ENCODE assay signal across 9 mouse cellular contexts in genomic region chr6:85159092-85159760, GRCm38 (mm10). TPM values are rescaled to one million over a fixed set of nuclear protein-coding genes. Genes with fewer than 3 reads are reported as not detected.
DNase-seq lines count a peak whose midpoint lies in the region; ATAC-seq and TF ChIP-seq lines count a peak whose summit lies in the region.
"Not testable (repeated sequence)": the region's sequence is repeated elsewhere in the genome, so short reads cannot be mapped to it uniquely, and the experiment has no call there.
"Had no signal": no experiment of that assay in that cellular context is flagged by ENCODE, and none has a peak within 500 bp of the region (broad histone marks: within the 10 kb centered on the region; RNA-seq: fewer than 3 reads in every experiment).

No protein-coding gene starts in this region.

- H3K4me1 ChIP-seq in forebrain, embryonic 13.5 days, result peaks cover 42% of the 10 kb centered on the region
- H3K4me1 ChIP-seq in hindbrain, embryonic 11.5 days (replicated peaks; ENCODE audit: control insufficient read depth, insufficient read depth, low read length); lung, embryonic 14.5 days (ENCODE audit: insufficient read depth); olfactory bulb, adult 2 months (ENCODE audit: control insufficient read depth, insufficient read depth, low read length): not testable (repeated sequence)

- WGBS in forebrain, embryonic 13.5 days, result 9% methylated on average over 6 of the region's 6 CpGs
- 24% methylated on average over 6 of the region's 6 CpGs for WGBS in hindbrain, embryonic 11.5 days
- WGBS in lung, embryonic 14.5 days, result 19% methylated on average over 6 of the region's 6 CpGs
- WGBS in olfactory bulb, adult 2 months, result 17% methylated on average over 6 of the region's 6 CpGs

- not testable (repeated sequence) for H3K4me3 ChIP-seq in forebrain, embryonic 13.5 days; hindbrain, embryonic 11.5 days (ENCODE audit: low read depth, low read length); lung, embryonic 14.5 days (ENCODE audit: low read depth, low read length); olfactory bulb, adult 2 months (ENCODE audit: insufficient read depth, low read depth, low read length)

- ATAC-seq in forebrain, embryonic 13.5 days, result peak; percentile 66
- ATAC-seq in hindbrain, embryonic 11.5 days (ENCODE audit: low FRiP score), result not testable (repeated sequence)
- 0 out of 2 replicates have a peak, but pooled peaks have one; percentile 29 for ATAC-seq in lung, embryonic 14.5 days (ENCODE audit: insufficient read depth)

- H3K27ac ChIP-seq in forebrain, embryonic 13.5 days, result peak overlapping the region; percentile 31; the same call in 1 of the 2 replicates
- H3K27ac ChIP-seq in hindbrain, embryonic 11.5 days (ENCODE audit: low read depth, low read length); lung, embryonic 14.5 days (ENCODE audit: low read depth); olfactory bulb, adult 2 months (ENCODE audit: insufficient read depth, low read depth, low read length): not testable (repeated sequence)

- not testable (repeated sequence) for H3K9ac ChIP-seq in forebrain, embryonic 13.5 days; hindbrain, embryonic 11.5 days (ENCODE audit: low read depth, low read length); lung, embryonic 14.5 days

- not testable (repeated sequence) for H3K36me3 ChIP-seq in forebrain, embryonic 13.5 days (ENCODE audit: poor library complexity, severe bottlenecking); hindbrain, embryonic 11.5 days (ENCODE audit: control insufficient read depth, insufficient read depth, low read length); lung, embryonic 14.5 days (ENCODE audit: insufficient read depth)

- H3K9me3 ChIP-seq in forebrain, embryonic 13.5 days (replicated peaks); hindbrain, embryonic 11.5 days (ENCODE audit: control insufficient read depth, low read length); lung, embryonic 14.5 days (ENCODE audit: low read depth, low read length): not testable (repeated sequence)

- not testable (repeated sequence) for TF ChIP-seq POLR2A in olfactory bulb, adult 2 months (IDR thresholded peaks at IDR 0.05; ENCODE audit: insufficient read depth, low read depth, low read length)

- TF ChIP-seq CTCF in lung, embryonic 14.5 days (IDR thresholded peaks at IDR 0.05; ENCODE audit: low read depth), result peak; percentile 81
- TF ChIP-seq CTCF in olfactory bulb, adult 2 months (IDR thresholded peaks at IDR 0.05; ENCODE audit: insufficient read depth, low read depth, low read length), result peak; percentile 63

- not testable (repeated sequence) for H3K4me2 ChIP-seq in forebrain, embryonic 13.5 days; hindbrain, embryonic 11.5 days (replicated peaks; ENCODE audit: low read depth, low read length); lung, embryonic 14.5 days

- H3K27me3 ChIP-seq in forebrain, embryonic 13.5 days; hindbrain, embryonic 11.5 days (ENCODE audit: control insufficient read depth, insufficient read depth, low read length); lung, embryonic 14.5 days (ENCODE audit: insufficient read depth, low read length): not testable (repeated sequence)

- peak; percentile 72 for DNase-seq in ES-CJ7 (ENCODE audit: low read depth, low spot score)
- DNase-seq in cerebellum, adult 11 months, result peak; percentile 37
- peak; percentile 75 for DNase-seq in hindbrain, embryonic 11.5 days (ENCODE audit: low spot score)
- peak; percentile 49 for DNase-seq in layer of hippocampus, adult 11-12 months (ENCODE audit: low spot score)
- DNase-seq in lung, embryonic 14.5 days, result peak; percentile 79
- peak; percentile 8 to 53 for DNase-seq in thymus, postnatal 10 days (ENCODE audit: low spot score in 2 of 2)

RNA-seq across cellular contexts. Expression of gene Spr, which starts 21.7 kb away (rescaled TPM):
- 29.1 and 30.6 TPM in 2 replicates for polyA plus RNA-seq in forebrain, embryonic 13.5 days (2015; fragmentation: Nextera tagmentation; extraction: Ambion mirVana)
- polyA plus RNA-seq in hindbrain, embryonic 11.5 days (2014; fragmentation: Nextera tagmentation; extraction: Ambion mirVana), result 42.8 and 52.0 TPM in 2 replicates
- 83.3 and 90.9 TPM in 2 replicates for polyA plus RNA-seq in lung, embryonic 14.5 days (2014; fragmentation: Nextera tagmentation; extraction: Ambion mirVana)
- not detected in 2 replicates for polyA plus RNA-seq in olfactory bulb, adult 2 months (2012; ENCODE audit: insufficient read depth, insufficient read length, low replicate concordance, missing spikeins)

RNA-seq across cellular contexts. Expression of gene Emx1, which starts 28.0 kb away (rescaled TPM):
- polyA plus RNA-seq in forebrain, embryonic 13.5 days (2015; fragmentation: Nextera tagmentation; extraction: Ambion mirVana), result 77.6 and 83.4 TPM in 2 replicates
- 0.13 TPM in 1 of 2 replicates, not detected in the other for polyA plus RNA-seq in hindbrain, embryonic 11.5 days (2014; fragmentation: Nextera tagmentation; extraction: Ambion mirVana)
- polyA plus RNA-seq in lung, embryonic 14.5 days (2014; fragmentation: Nextera tagmentation; extraction: Ambion mirVana), result 0.23 TPM in 1 of 2 replicates, not detected in the other
- polyA plus RNA-seq in olfactory bulb, adult 2 months (2012; ENCODE audit: insufficient read depth, insufficient read length, low replicate concordance, missing spikeins), result not detected in 2 replicates
- polyA plus RNA-seq: heart, embryonic 13.5 days had no signal

Comparison
In these comparisons a context has a peak if more than half of its experiments do, and no peak if none do; other contexts are left out.
1. RNA of gene Spr, which starts 21.7 kb away (polyA plus RNA-seq): 83.3 to 90.9 TPM in lung, embryonic 14.5 days, 42.8 to 52.0 TPM in hindbrain, embryonic 11.5 days and 29.1 to 30.6 TPM in forebrain, embryonic 13.5 days; not detected in olfactory bulb, adult 2 months; every median in the first group is over 10 times any median in the second.
2. RNA of gene Emx1, which starts 28.0 kb away (polyA plus RNA-seq): 77.6 to 83.4 TPM in forebrain, embryonic 13.5 days; 0.13 TPM in hindbrain, embryonic 11.5 days, 0.23 TPM in lung, embryonic 14.5 days and not detected in olfactory bulb, adult 2 months; every median in the first group is over 10 times any median in the second.
3. Peak in every context shown above with its lines, with median percentiles within 50 percentile points of each other: DNase-seq.